Mouse (Mus musculus): ENCODE results near the gene Nr1h3. TPM values are rescaled to one million over a fixed set of nuclear protein-coding genes. Genes with fewer than 3 reads are reported as not detected.

The Nr1h3 gene
- 1.5 and 3.4 TPM in 2 replicates for total RNA-seq (2014; rRNA removed)
- polyA plus RNA-seq (2015; fragmentation: Nextera tagmentation; extraction: Ambion mirVana), result 1.6 and 1.8 TPM in 2 replicates

GRCm38 (mm10) chr2:91202222-91202971, at the start of gene Nr1h3, which contains the start of gene Acp2:
Gene Nr1h3 (minus strand): TSS chr2:91202834.
Gene Acp2 (plus strand): TSS chr2:91202885.
- TF ChIP-seq CTCF (IDR thresholded peaks at IDR 0.05; ENCODE audit: low read depth), result peak; percentile 36; the same call in 1 of the 2 replicates
- no peaks in the 10 kb centered on the region for H3K9me3 ChIP-seq (ENCODE audit: low read length)
- H3K27ac ChIP-seq (ENCODE audit: low read depth, low read length), result peak within 1 kb of the TSS; percentile 86
- peaks cover 21% of the 10 kb centered on the region for H3K36me3 ChIP-seq (ENCODE audit: insufficient read depth)
- peak; percentile 97 for DNase-seq
- H3K4me3 ChIP-seq (ENCODE audit: low read depth, low read length), result peak within 1 kb of the TSS; percentile 59
- WGBS, result 4% methylated on average over 28 of the region's 28 CpGs
- peaks cover 15% of the 10 kb centered on the region for H3K4me1 ChIP-seq (ENCODE audit: insufficient read depth)
- H3K4me2 ChIP-seq (ENCODE audit: low read depth), result peak within 1 kb of the TSS; percentile 66
- H3K9ac ChIP-seq, result peak within 1 kb of the TSS; percentile 74
- peak; percentile 98 for ATAC-seq
- H3K27me3 ChIP-seq (ENCODE audit: insufficient read depth, low read length), result no peaks in the 10 kb centered on the region

GRCm38 (mm10) chr2:91252001-91252400, 49.4 kb upstream of the Nr1h3 start:
- TF ChIP-seq CTCF (IDR thresholded peaks at IDR 0.05; ENCODE audit: low read depth), result no peak
- 0 out of 2 replicates have a peak, but pooled peaks cover 3% of the 10 kb centered on the region for H3K27me3 ChIP-seq (ENCODE audit: insufficient read depth, low read length)
- H3K36me3 ChIP-seq (ENCODE audit: insufficient read depth), result no peaks in the 10 kb centered on the region
- 78% methylated on average over 4 of the region's 4 CpGs for WGBS
- no peaks in the 10 kb centered on the region for H3K9me3 ChIP-seq (ENCODE audit: low read length)
- no peak overlapping the region for H3K4me3 ChIP-seq (ENCODE audit: low read depth, low read length)
- ATAC-seq (no peak), DNase-seq (no peak)
- peaks cover 13% of the 10 kb centered on the region; the same call in 1 of the 2 replicates for H3K4me1 ChIP-seq (ENCODE audit: insufficient read depth)
- no peak overlapping the region for H3K27ac ChIP-seq (ENCODE audit: low read depth, low read length)
- no peak overlapping the region for H3K9ac ChIP-seq
- H3K4me2 ChIP-seq (ENCODE audit: low read depth), result no peak overlapping the region

- H3K4me3 ChIP-seq (ENCODE audit: low read depth, low read length), result no peak overlapping the region
- no peak for DNase-seq
- H3K27ac ChIP-seq (ENCODE audit: low read depth, low read length), result no peak overlapping the region
- no peak for ATAC-seq
- H3K9ac ChIP-seq, result no peak overlapping the region
- 86% methylated on average over 4 of the region's 4 CpGs for WGBS
- H3K27me3 ChIP-seq (ENCODE audit: insufficient read depth, low read length), result no peaks in the 10 kb centered on the region
- H3K9me3 ChIP-seq (ENCODE audit: low read length), result no peaks in the 10 kb centered on the region
- no peaks in the 10 kb centered on the region for H3K36me3 ChIP-seq (ENCODE audit: insufficient read depth)
- TF ChIP-seq CTCF (IDR thresholded peaks at IDR 0.05; ENCODE audit: low read depth), result no peak
- no peaks in the 10 kb centered on the region for H3K4me1 ChIP-seq (ENCODE audit: insufficient read depth)
- H3K4me2 ChIP-seq (ENCODE audit: low read depth), result no peak overlapping the region
These were observed 45.7 kb upstream of the Nr1h3 start for GRCm38 (mm10) chr2:91248366-91248765.

DNA sequence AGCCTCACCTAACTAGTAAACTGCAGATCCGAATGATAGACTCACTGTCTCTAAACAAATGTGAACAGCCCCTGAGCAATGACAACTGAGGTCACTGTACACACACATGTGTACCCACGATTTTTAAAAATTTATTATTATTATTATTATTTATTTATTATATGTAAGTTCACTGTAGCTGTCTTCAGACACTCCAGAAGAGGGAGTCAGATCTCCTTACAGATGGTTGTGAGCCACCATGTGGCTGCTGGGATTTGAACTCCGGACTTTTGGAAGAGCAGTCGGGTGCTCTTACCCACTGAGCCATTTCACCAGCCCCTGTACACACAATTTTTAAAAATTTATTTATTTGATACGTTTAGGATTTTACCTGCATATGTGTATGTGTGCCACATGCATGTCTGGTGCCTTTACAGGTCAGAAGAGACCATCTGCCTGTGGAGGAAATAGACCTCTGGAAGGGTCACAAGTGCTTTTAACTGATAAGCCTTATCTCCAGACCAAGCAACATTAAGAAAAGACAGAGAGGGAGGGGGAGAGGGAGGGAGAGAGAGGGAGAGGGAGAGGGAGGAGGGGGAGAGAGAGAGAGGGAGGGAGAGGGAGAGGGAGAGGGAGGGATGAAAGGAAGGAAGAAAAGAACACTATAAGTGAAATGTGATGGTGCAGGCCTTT, 42.1 kb upstream of the Nr1h3 start:
- Histone ChIP-seq H3K9me3 (ENCODE audit: low read length) (no peaks in the 10 kb centered on the region), H3K4me1 (ENCODE audit: insufficient read depth) (no peaks in the 10 kb centered on the region), H3K9ac (no peak overlapping the region), H3K27me3 (ENCODE audit: insufficient read depth, low read length) (no peaks in the 10 kb centered on the region), H3K4me3 (ENCODE audit: low read depth, low read length) (no peak overlapping the region), H3K36me3 (ENCODE audit: insufficient read depth) (no peaks in the 10 kb centered on the region), H3K27ac (ENCODE audit: low read depth, low read length) (no peak overlapping the region), H3K4me2 (ENCODE audit: low read depth) (no peak overlapping the region)
- DNase-seq, result no peak
- WGBS, result 87% methylated on average over 5 of the region's 5 CpGs
- no peak for TF ChIP-seq CTCF (IDR thresholded peaks at IDR 0.05; ENCODE audit: low read depth)
- no peak for ATAC-seq

GRCm38 (mm10) chr2:91243416-91243815, 40.8 kb upstream of the Nr1h3 start:
- Histone ChIP-seq H3K9me3 (ENCODE audit: low read length) (no peaks in the 10 kb centered on the region), H3K4me1 (ENCODE audit: insufficient read depth) (no peaks in the 10 kb centered on the region), H3K9ac (no peak overlapping the region), H3K4me2 (ENCODE audit: low read depth) (no peak overlapping the region), H3K36me3 (ENCODE audit: insufficient read depth) (no peaks in the 10 kb centered on the region), H3K27ac (ENCODE audit: low read depth, low read length) (no peak overlapping the region), H3K4me3 (ENCODE audit: low read depth, low read length) (no peak overlapping the region), H3K27me3 (ENCODE audit: insufficient read depth, low read length) (no peaks in the 10 kb centered on the region)
- DNase-seq (no peak), ATAC-seq (peak; percentile 8; the same call in 1 of the 2 replicates)
- no peak for TF ChIP-seq CTCF (IDR thresholded peaks at IDR 0.05; ENCODE audit: low read depth)
- WGBS, result 51% methylated on average over 3 of the region's 3 CpGs

DNA sequence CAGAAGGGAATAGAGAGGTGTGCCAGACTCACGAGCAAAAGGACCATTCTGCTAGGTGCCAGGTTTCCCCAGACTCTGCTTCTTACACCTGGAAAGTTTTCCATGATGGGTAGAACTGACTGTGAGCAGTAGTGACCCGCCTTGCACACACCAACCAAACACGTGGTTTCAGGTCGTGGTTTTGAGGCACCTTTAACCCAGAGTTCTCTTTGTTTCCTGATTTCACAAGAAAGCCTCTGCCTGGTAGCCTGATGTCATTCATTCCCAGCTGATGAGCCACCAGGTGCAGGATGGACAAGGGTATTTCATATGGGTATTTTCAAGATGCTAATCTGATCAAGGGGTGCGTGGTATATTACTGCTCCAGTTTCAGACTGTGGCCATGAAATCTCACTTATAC, 39.9 kb upstream of the Nr1h3 start:
- WGBS, result 79% methylated on average over 5 of the region's 5 CpGs
- H3K4me3 ChIP-seq (ENCODE audit: low read depth, low read length), result no peak overlapping the region
- no peak overlapping the region for H3K9ac ChIP-seq
- ATAC-seq (no peak), DNase-seq (no peak)
- no peak overlapping the region for H3K4me2 ChIP-seq (ENCODE audit: low read depth)
- no peak overlapping the region for H3K27ac ChIP-seq (ENCODE audit: low read depth, low read length)
- no peaks in the 10 kb centered on the region for H3K36me3 ChIP-seq (ENCODE audit: insufficient read depth)
- no peaks in the 10 kb centered on the region for H3K9me3 ChIP-seq (ENCODE audit: low read length)
- TF ChIP-seq CTCF (IDR thresholded peaks at IDR 0.05; ENCODE audit: low read depth), result no peak
- H3K27me3 ChIP-seq (ENCODE audit: insufficient read depth, low read length), result no peaks in the 10 kb centered on the region
- no peaks in the 10 kb centered on the region for H3K4me1 ChIP-seq (ENCODE audit: insufficient read depth)

Measured in forebrain, postnatal 0 days (tissue).